Mouse (Mus musculus): ENCODE measurements around the gene Lrrfip2. TPM values are rescaled to one million over a fixed set of nuclear protein-coding genes. Genes with fewer than 3 reads are reported as not detected.

Gene Lrrfip2
- polyA plus RNA-seq, 1 experiment from 2014 or later, result 17.9 TPM

DNA sequence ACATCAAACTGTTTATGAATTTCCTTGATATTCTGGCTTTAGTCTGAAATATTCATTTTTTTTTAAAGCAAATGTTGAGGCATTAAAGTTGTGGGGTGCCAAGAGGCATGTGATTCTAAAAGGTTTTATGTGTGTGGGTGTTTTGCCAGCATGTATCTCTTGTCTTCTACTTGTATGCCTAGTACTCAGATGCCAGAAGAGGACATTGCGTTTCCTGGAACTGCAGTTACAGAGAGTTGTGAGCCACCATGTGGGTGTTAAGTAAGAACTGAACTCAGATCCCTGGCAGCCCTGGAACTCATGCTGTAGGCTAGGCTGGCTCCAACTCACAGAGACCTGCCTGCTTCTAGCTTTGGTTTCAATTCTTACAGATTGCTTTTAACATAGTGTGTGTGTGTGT is 42.2 kb downstream of the Lrrfip2 start:
- Histone ChIP-seq H3K36me3 (replicated peaks) (peaks cover 5% of the 10 kb centered on the region; the same call in 1 of the 2 replicates), H3K9me3 (replicated peaks) (no peaks in the 10 kb centered on the region), H3K4me3 (replicated peaks) (no peak overlapping the region), H3K4me2 (no peak overlapping the region), H3K9ac (no peak overlapping the region), H3K27ac (replicated peaks) (no peak overlapping the region), H3K4me1 (replicated peaks) (0 out of 2 replicates have a peak, but pooled peaks cover 5% of the 10 kb centered on the region), H3K27me3 (no peaks in the 10 kb centered on the region)
- 84% methylated on average over 1 of the region's 1 CpGs for WGBS (ENCODE audit: insufficient replicate concordance)
- ATAC-seq (ENCODE audit: insufficient read depth), result no peak

DNA sequence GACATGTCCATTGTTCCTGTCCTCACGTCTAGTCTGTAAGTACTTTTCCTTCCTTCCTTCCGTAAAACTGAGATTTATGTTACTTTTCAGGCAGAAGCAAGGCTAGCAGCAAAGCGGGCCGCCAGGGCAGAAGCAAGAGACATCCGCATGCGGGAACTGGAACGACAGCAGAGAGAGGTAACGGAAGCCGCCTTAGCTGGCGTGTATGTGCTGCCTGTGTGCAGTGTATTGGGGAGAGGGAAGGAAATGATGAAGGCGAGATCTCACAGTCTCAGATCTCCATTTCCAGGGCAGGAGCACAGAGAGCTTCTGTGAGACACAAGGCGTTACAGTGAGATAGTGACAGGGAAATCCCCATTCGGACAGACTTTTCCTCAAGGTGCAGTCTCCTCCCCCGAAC is 43.8 kb downstream of the Lrrfip2 start:
- Histone ChIP-seq H3K36me3 (replicated peaks) (peaks cover 5% of the 10 kb centered on the region; the same call in 1 of the 2 replicates), H3K4me1 (replicated peaks) (peaks cover under 1% of the 10 kb centered on the region; the same call in 1 of the 2 replicates), H3K27me3 (no peaks in the 10 kb centered on the region), H3K4me2 (no peak overlapping the region), H3K9ac (no peak overlapping the region), H3K27ac (replicated peaks) (no peak overlapping the region), H3K9me3 (replicated peaks) (no peaks in the 10 kb centered on the region), H3K4me3 (replicated peaks) (no peak overlapping the region)
- no peak for ATAC-seq (ENCODE audit: insufficient read depth)
- 56% methylated on average over 14 of the region's 14 CpGs for WGBS (ENCODE audit: insufficient replicate concordance)

DNA sequence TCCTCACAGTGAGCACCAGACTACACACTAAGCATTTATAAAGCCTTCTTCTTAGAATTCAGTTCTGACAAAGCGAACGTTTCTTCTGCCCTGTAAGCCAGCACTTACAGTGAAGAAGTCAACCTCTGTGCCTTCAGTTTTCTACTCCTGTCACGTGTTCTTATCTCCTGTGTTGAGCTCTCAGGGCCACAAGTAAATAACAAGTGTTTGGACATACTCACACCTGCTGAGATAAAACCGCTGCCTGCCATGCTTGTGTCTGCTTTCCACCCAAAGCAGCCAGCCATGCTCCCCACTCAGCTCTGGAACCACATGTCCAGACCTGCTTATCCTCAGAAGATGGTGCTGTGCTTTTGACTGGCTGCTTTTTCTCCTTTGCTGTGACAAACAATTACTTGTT is 49.2 kb downstream of the Lrrfip2 start:
- no peak for ATAC-seq (ENCODE audit: insufficient read depth)
- peaks cover 6% of the 10 kb centered on the region; the same call in 1 of the 2 replicates for H3K4me1 ChIP-seq (replicated peaks)

DNA sequence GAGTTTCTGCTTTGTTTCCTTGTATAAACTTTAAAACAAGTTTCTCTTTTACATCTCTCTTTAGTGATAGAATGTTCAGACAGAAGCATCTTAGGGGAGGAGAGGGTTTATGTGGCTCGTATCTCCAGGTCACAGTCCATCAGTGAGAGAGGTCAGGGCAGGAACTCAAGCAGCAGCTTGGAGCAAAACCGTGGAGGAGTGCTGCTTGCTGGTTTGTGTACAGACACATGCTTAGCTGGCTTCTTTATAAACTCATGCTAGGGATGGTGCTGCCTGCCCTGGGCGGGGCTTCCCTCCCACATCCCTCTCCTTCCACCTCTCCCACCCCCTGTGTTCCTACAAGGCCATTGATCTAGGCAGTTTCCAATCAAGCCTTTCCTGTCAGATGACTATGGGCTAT is 53.0 kb downstream of the Lrrfip2 start:
- Histone ChIP-seq H3K27me3 (no peaks in the 10 kb centered on the region), H3K4me1 (replicated peaks) (peaks cover 6% of the 10 kb centered on the region; the same call in 1 of the 2 replicates), H3K9ac (no peak overlapping the region), H3K9me3 (replicated peaks) (no peaks in the 10 kb centered on the region), H3K36me3 (replicated peaks) (no peaks in the 10 kb centered on the region), H3K4me3 (replicated peaks) (no peak overlapping the region), H3K4me2 (no peak overlapping the region), H3K27ac (replicated peaks) (no peak overlapping the region)
- WGBS (ENCODE audit: insufficient replicate concordance), result 52% methylated on average over 3 of the region's 3 CpGs
- no peak; the same call in 1 of the 2 replicates for ATAC-seq (ENCODE audit: insufficient read depth)

More for the DNA sequence above, 49.2 kb downstream of the Lrrfip2 start:
- Histone ChIP-seq H3K36me3 (replicated peaks) (peaks cover 5% of the 10 kb centered on the region; the same call in 1 of the 2 replicates), H3K9ac (no peak overlapping the region), H3K4me3 (replicated peaks) (no peak overlapping the region), H3K27ac (replicated peaks) (no peak overlapping the region), H3K27me3 (no peaks in the 10 kb centered on the region), H3K4me2 (no peak overlapping the region), H3K9me3 (replicated peaks) (no peaks in the 10 kb centered on the region)
- WGBS (ENCODE audit: insufficient replicate concordance), result 46% methylated on average over 4 of the region's 4 CpGs

DNA sequence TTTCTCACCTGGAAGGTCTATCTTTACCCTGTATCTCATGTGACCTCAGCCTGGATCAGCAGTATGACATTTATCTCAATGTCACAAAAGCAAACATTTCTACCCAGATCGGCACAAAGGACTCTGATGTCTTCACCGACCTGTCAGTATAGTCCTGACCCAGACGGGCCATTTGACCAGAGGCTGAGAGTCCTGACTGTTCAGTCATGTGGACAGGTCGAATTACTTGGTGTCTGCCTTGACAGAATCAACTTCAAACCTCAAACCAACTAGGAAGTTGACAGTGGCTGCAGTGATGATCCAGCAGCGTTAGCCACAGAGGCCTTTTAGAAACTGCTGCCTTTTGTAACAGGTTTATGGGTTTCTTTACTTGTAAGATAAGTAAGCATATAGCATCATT is 56.7 kb downstream of the Lrrfip2 start:
- no peak overlapping the region for H3K4me3 ChIP-seq (replicated peaks)
- no peaks in the 10 kb centered on the region for H3K36me3 ChIP-seq (replicated peaks)
- no peak for ATAC-seq (ENCODE audit: insufficient read depth)
- H3K4me2 ChIP-seq, result no peak overlapping the region
- H3K9me3 ChIP-seq (replicated peaks), result no peaks in the 10 kb centered on the region
- no peak overlapping the region for H3K27ac ChIP-seq (replicated peaks)
- no peak overlapping the region for H3K9ac ChIP-seq
- no peaks in the 10 kb centered on the region for H3K4me1 ChIP-seq (replicated peaks)
- 49% methylated on average over 5 of the region's 5 CpGs for WGBS (ENCODE audit: insufficient replicate concordance)
- no peaks in the 10 kb centered on the region for H3K27me3 ChIP-seq

DNA sequence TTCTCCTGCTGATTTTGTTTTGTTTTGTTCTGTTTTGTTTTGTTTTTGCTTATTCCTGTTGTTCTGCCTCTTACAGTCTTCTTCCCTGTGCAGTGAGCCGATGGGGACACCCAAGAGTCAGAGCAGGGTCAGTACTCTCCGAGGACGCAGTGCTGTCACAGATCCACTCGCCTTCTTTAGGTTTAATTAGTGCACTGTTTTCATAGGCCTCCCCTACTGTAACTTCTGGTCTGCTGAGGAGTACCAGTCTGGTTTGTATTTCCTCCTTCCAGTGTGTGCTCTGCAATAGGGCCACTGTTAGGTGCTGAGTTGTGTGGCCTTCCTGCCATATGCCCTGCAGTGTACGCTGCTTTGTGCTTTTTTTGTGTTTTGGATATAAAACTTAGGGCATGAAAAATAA is 61.6 kb downstream of the Lrrfip2 start:
- H3K27ac ChIP-seq (replicated peaks), result no peak overlapping the region
- ATAC-seq (ENCODE audit: insufficient read depth), result no peak
- 74% methylated on average over 5 of the region's 5 CpGs for WGBS (ENCODE audit: insufficient replicate concordance)

DNA sequence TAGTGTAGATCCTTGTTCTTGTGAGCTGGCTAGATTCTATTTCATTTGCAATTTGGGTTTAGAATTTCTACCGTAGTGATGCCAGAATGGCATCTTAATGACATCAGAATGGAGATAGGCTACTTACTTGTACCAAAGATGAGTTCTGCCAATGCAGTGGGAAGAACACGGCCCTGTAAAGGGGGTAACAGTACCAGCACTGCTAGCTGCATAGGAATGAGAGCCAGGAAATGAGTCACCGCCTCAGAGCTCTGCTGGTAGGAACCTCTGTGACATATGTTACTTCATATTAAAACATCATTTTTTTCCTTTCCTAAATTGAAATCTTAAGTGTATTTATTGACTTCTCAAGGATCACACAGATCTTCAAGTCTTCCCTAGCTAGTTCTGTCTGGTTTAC is 64.8 kb downstream of the Lrrfip2 start:
- H3K9ac ChIP-seq, result no peak overlapping the region
- no peak for ATAC-seq (ENCODE audit: insufficient read depth)
- H3K4me1 ChIP-seq (replicated peaks), result no peaks in the 10 kb centered on the region
- H3K9me3 ChIP-seq (replicated peaks), result no peaks in the 10 kb centered on the region
- no peak overlapping the region for H3K4me2 ChIP-seq
- H3K27ac ChIP-seq (replicated peaks), result no peak overlapping the region
- no peak overlapping the region for H3K4me3 ChIP-seq (replicated peaks)
- H3K36me3 ChIP-seq (replicated peaks), result 0 out of 2 replicates have a peak, but pooled peaks cover 5% of the 10 kb centered on the region
- H3K27me3 ChIP-seq, result no peaks in the 10 kb centered on the region
- WGBS (ENCODE audit: insufficient replicate concordance), result 53% methylated on average over 3 of the region's 3 CpGs

More for the DNA sequence above, 61.6 kb downstream of the Lrrfip2 start:
- 0 out of 2 replicates have a peak, but pooled peaks cover 5% of the 10 kb centered on the region for H3K36me3 ChIP-seq (replicated peaks)
- H3K9me3 ChIP-seq (replicated peaks), result no peaks in the 10 kb centered on the region
- H3K4me3 ChIP-seq (replicated peaks), result no peak overlapping the region
- no peak overlapping the region for H3K4me2 ChIP-seq
- no peaks in the 10 kb centered on the region for H3K4me1 ChIP-seq (replicated peaks)
- H3K9ac ChIP-seq, result no peak overlapping the region
- H3K27me3 ChIP-seq, result no peaks in the 10 kb centered on the region

DNA sequence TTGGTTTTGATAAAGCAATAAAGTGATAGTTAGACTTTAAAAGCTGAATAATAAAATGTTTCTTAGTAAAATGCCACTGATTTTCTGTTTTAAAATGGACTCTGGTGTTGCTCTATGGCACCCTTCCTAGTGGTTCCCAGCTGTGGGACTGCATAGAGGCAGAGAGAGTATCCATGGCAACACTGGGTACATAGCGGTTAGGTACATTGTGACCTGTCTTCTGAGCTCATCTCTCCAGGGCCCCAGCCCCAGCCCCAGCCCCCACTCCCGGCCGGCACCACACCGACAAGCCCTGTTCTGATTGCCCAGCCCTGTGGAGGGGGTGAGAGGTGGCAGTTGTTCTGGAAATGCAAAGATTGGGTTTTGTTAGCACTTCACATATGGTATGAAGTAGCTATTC is 67.5 kb downstream of the Lrrfip2 start:
- 70% methylated on average over 4 of the region's 4 CpGs for WGBS (ENCODE audit: insufficient replicate concordance)
- Histone ChIP-seq H3K4me2 (no peak overlapping the region), H3K36me3 (replicated peaks) (peaks cover 12% of the 10 kb centered on the region; the same call in 1 of the 2 replicates), H3K27ac (replicated peaks) (no peak overlapping the region), H3K4me3 (replicated peaks) (no peak overlapping the region), H3K9ac (no peak overlapping the region), H3K27me3 (no peaks in the 10 kb centered on the region), H3K4me1 (replicated peaks) (no peaks in the 10 kb centered on the region), H3K9me3 (replicated peaks) (no peaks in the 10 kb centered on the region)
- ATAC-seq (ENCODE audit: insufficient read depth), result no peak

DNA sequence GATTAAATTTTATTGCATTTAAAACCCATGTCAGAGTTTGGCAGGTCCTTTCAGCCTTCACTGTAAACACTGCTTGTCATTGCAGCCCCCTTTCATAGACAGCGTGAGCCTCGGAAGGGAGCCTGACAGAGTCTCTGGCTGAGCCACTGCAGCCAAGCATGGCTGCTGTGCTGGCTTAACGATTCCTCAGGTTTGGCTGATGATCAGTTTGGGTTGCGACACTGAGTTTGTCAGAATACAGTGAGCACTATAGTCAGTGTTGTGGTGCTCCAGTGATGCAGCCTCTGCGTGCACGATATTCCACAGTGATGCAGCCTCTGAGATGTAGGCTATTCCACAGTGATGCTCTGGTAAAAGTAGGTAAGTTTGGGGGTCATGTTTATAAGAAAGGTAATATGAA is 69.5 kb downstream of the Lrrfip2 start:
- no peak overlapping the region for H3K4me3 ChIP-seq (replicated peaks)
- no peak overlapping the region for H3K4me2 ChIP-seq
- WGBS (ENCODE audit: insufficient replicate concordance), result 81% methylated on average over 6 of the region's 6 CpGs
- no peaks in the 10 kb centered on the region for H3K9me3 ChIP-seq (replicated peaks)
- no peak for ATAC-seq (ENCODE audit: insufficient read depth)
- no peaks in the 10 kb centered on the region for H3K27me3 ChIP-seq
- no peak overlapping the region for H3K27ac ChIP-seq (replicated peaks)
- no peaks in the 10 kb centered on the region for H3K4me1 ChIP-seq (replicated peaks)
- H3K36me3 ChIP-seq (replicated peaks), result peaks cover 21% of the 10 kb centered on the region; the same call in 1 of the 2 replicates
- H3K9ac ChIP-seq, result no peak overlapping the region

DNA sequence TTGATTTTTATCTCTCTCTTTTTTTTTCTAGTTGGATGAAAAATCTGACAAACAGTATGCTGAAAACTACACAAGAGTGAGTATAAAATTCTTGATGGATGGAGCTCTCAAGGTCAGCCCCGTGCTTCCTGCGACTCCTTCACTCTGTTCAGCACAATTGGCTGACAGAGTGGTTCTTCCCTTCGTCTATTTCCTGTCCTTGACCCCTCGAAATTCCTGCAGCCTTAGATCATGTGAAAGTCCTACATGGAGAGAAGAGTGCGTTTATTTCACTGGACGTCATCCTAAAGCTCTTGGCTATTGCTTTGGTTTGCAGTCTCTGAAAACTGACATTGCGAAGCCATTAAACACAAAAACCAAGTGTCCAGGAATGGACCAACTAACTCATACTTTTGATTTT is 71.3 kb downstream of the Lrrfip2 start:
- no peaks in the 10 kb centered on the region for H3K9me3 ChIP-seq (replicated peaks)
- H3K4me1 ChIP-seq (replicated peaks), result no peaks in the 10 kb centered on the region
- no peak for ATAC-seq (ENCODE audit: insufficient read depth)
- H3K9ac ChIP-seq, result no peak overlapping the region
- 66% methylated on average over 7 of the region's 7 CpGs for WGBS (ENCODE audit: insufficient replicate concordance)
- no peaks in the 10 kb centered on the region for H3K27me3 ChIP-seq
- no peak overlapping the region for H3K27ac ChIP-seq (replicated peaks)
- peaks cover 33% of the 10 kb centered on the region for H3K36me3 ChIP-seq (replicated peaks)
- H3K4me2 ChIP-seq, result no peak overlapping the region
- no peak overlapping the region for H3K4me3 ChIP-seq (replicated peaks)

DNA sequence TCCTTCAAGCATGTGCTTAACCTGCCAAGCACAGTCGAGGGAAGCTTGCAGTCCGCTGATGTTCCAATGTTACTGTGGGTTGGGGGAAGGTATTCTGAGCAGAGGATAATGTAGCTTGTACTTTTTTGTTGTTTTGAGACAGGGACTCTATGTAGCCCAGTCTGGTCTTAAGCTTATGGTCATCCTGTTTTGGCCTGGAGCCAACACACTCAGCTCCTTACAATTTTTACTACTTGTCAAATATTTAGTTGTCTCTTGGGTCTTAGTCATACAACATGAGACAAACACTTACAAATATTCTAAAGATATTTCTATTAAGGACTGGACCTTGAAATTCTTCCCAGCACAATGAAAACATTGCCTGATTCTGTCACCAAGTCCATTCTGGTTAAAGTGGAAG is 75.8 kb downstream of the Lrrfip2 start:
- Histone ChIP-seq H3K27me3 (no peaks in the 10 kb centered on the region), H3K9ac (no peak overlapping the region), H3K4me2 (no peak overlapping the region), H3K36me3 (replicated peaks) (peaks cover 38% of the 10 kb centered on the region), H3K27ac (replicated peaks) (no peak overlapping the region), H3K4me3 (replicated peaks) (no peak overlapping the region), H3K9me3 (replicated peaks) (no peaks in the 10 kb centered on the region), H3K4me1 (replicated peaks) (no peaks in the 10 kb centered on the region; the same call in 1 of the 2 replicates)
- ATAC-seq (ENCODE audit: insufficient read depth), result no peak
- 81% methylated on average over 2 of the region's 2 CpGs for WGBS (ENCODE audit: insufficient replicate concordance)

DNA sequence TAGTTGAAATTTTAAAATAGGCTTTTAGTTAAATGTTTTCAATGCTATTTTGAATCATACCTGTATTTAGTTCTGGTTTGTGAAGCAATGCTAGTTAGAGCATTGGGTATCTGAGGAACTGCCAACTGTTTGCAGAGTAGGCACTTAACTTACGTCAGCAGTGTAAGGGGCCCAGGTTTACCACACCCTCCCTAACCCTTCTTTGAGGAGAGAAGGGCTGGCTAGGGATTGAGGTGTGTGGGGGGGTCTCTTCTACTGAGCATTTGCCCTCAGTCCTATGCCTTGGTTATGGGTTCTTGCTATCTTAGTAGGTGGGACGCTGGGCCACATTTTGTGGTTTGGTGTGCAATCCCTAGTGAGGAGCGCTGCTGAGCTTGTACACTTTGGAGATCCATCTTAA is 79.7 kb downstream of the Lrrfip2 start:
- H3K4me3 ChIP-seq (replicated peaks), result no peak overlapping the region
- WGBS (ENCODE audit: insufficient replicate concordance), result 51% methylated on average over 3 of the region's 3 CpGs
- peaks cover 20% of the 10 kb centered on the region; the same call in 1 of the 2 replicates for H3K36me3 ChIP-seq (replicated peaks)
- no peak overlapping the region for H3K27ac ChIP-seq (replicated peaks)
- H3K27me3 ChIP-seq, result no peaks in the 10 kb centered on the region
- no peak overlapping the region for H3K4me2 ChIP-seq
- H3K9me3 ChIP-seq (replicated peaks), result no peaks in the 10 kb centered on the region
- H3K4me1 ChIP-seq (replicated peaks), result no peaks in the 10 kb centered on the region; the same call in 1 of the 2 replicates
- no peak for ATAC-seq (ENCODE audit: insufficient read depth)
- no peak overlapping the region for H3K9ac ChIP-seq

Measured in liver, embryonic 15.5 days (tissue).